Comparison of ENCODE assay signal across 25 mouse cellular contexts in the genomic region with DNA sequence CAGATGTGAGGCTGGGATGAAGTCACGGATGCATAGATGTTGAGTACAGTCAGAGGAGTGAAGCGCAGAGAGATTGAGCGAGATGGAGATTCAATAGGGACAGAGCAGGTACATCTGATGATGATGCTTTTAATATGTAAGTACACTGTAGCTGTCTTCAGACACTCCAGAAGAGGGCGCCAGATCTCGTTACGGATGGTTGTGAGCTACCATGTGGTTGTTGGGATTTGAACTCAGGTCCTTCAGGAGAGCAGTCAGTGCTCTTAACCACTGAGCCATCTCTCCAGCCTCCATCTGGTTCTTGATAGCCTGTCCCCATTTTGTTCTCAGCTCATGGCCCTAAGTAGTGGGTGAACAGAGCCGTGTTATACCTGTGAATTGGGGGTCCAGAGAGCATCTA. TPM values are rescaled to one million over a fixed set of nuclear protein-coding genes. Genes with fewer than 3 reads are reported as not detected.
DNase-seq lines count a peak whose midpoint lies in the region; ATAC-seq and TF ChIP-seq lines count a peak whose summit lies in the region.
"Not testable (repeated sequence)": the region's sequence is repeated elsewhere in the genome, so short reads cannot be mapped to it uniquely, and the experiment has no call there.
"Had no signal": no experiment of that assay in that cellular context is flagged by ENCODE, and none has a peak within 500 bp of the region (broad histone marks: within the 10 kb centered on the region; RNA-seq: fewer than 3 reads in every experiment).

No protein-coding gene starts in this region.

- TF ChIP-seq CTCF in CH12.LX (conservative IDR thresholded peaks at IDR 0.05 in 1 of 2, IDR thresholded peaks at IDR 0.05 in 1 of 2; ENCODE audit: low read depth in 2 of 2, low read length in 2 of 2) (peak; percentile 32 to 49; a peak in 2 of 4 replicates), MEL (IDR thresholded peaks at IDR 0.05 in 2 of 3, conservative IDR thresholded peaks at IDR 0.05 in 1 of 3; ENCODE audit: control insufficient read depth in 1 of 3, insufficient read depth in 1 of 3, low read depth in 2 of 3, low read length in 3 of 3, poor library complexity in 1 of 3, severe bottlenecking in 1 of 3) (peak; percentile 39 to 88 (median 61))
- TF ChIP-seq CTCF in bone marrow, adult 2 months (IDR thresholded peaks at IDR 0.05; ENCODE audit: control insufficient read depth, insufficient read depth, low read length), result peak; percentile 39
- TF ChIP-seq CTCF in heart, adult 2 months (IDR thresholded peaks at IDR 0.05), result peak; percentile 52
- peak; percentile 27; the same call in 1 of the 2 replicates for TF ChIP-seq CTCF in kidney, adult 2 months (conservative IDR thresholded peaks at IDR 0.05; ENCODE audit: insufficient read depth, insufficient read length, low read depth, low read length)
- peak; percentile 15; the same call in 1 of the 2 replicates for TF ChIP-seq CTCF in liver, adult 2 months (IDR thresholded peaks at IDR 0.05; ENCODE audit: low read depth, low read length)
- TF ChIP-seq CTCF in lung, postnatal 0 days (IDR thresholded peaks at IDR 0.05), result peak; percentile 40

- not testable (repeated sequence) for H3K9ac ChIP-seq in CH12.LX (ENCODE audit: insufficient read depth, low read depth); MEL (ENCODE audit: control insufficient read depth, low read depth, low read length, poor library complexity, severe bottlenecking); heart, adult 2 months (ENCODE audit: low read depth, low read length); liver, adult 2 months (ENCODE audit: low read depth, low read length); lung, postnatal 0 days (replicated peaks; ENCODE audit: low read depth)

- not testable (repeated sequence) for TF ChIP-seq RAD21 in CH12.LX (IDR thresholded peaks at IDR 0.05; ENCODE audit: low read depth, low read length)
- TF ChIP-seq RAD21 in MEL (IDR thresholded peaks at IDR 0.05; ENCODE audit: low read depth, low read length), result peak; percentile 18

- DNase-seq in CH12.LX (ENCODE audit: extremely low read depth); heart, adult 2 months; kidney, adult 2 months; liver, adult 2 months (ENCODE audit: extremely low read depth, low read depth, low spot score); lung, postnatal 0 days (ENCODE audit: low spot score): not testable (repeated sequence)
- peak; percentile 65 for DNase-seq in MEL (ENCODE audit: low read depth, low spot score)
- DNase-seq in testis, postnatal 10 days (ENCODE audit: low spot score), result peak; percentile 18

- H3K79me2 ChIP-seq in CH12.LX (replicated peaks; ENCODE audit: control insufficient read depth, extremely low read depth, insufficient read depth, poor library complexity, severe bottlenecking); MEL (ENCODE audit: control insufficient read depth, insufficient read depth, low read length, poor library complexity); heart, adult 2 months (replicated peaks; ENCODE audit: control insufficient read depth, insufficient read depth, low read length); liver, adult 2 months (ENCODE audit: control insufficient read depth, insufficient read depth, low read length): not testable (repeated sequence)

- not testable (repeated sequence) for H3K36me3 ChIP-seq in CH12.LX (replicated peaks in 1 of 2; ENCODE audit: control insufficient read depth in 1 of 2, insufficient read depth in 1 of 2, low read length in 1 of 2); heart, adult 2 months (ENCODE audit: control insufficient read depth, insufficient read depth, low read length); kidney, adult 2 months (ENCODE audit: control insufficient read depth, insufficient read depth, low read length); liver, adult 2 months (ENCODE audit: control insufficient read depth, insufficient read depth, low read length); lung, postnatal 0 days (ENCODE audit: insufficient read depth, low read length)
- H3K36me3 ChIP-seq in MEL (ENCODE audit: control insufficient read depth in 1 of 2, insufficient read depth in 2 of 2, low read length in 2 of 2), result peaks cover 0 to 16% of the 10 kb centered on the region in 2 experiments; a peak in 2 of 4 replicates

- not testable (repeated sequence) for H3K9me3 ChIP-seq in CH12.LX (replicated peaks; ENCODE audit: low read length); MEL (replicated peaks; ENCODE audit: insufficient read depth, low read length); lung, postnatal 0 days (ENCODE audit: low read length)

- dilution Hi-C loops in CH12.LX (cut with MboI; ENCODE audit: extremely low pct_ligation_motif_present, extremely low pct_unique_long_range_greater_than_20kb, low sequenced_read_pairs), result not testable (repeated sequence)

- TF ChIP-seq EP300 in CH12.LX (IDR thresholded peaks at IDR 0.05; ENCODE audit: low read length); MEL (IDR thresholded peaks at IDR 0.05; ENCODE audit: low read depth in 1 of 2, low read length in 2 of 2); heart, adult 2 months (IDR thresholded peaks at IDR 0.05; ENCODE audit: insufficient read depth, low read depth, low read length); lung, postnatal 0 days (IDR thresholded peaks at IDR 0.05): not testable (repeated sequence)

- peaks cover 31% of the 10 kb centered on the region for H3K27me3 ChIP-seq in CH12.LX (replicated peaks)
- H3K27me3 ChIP-seq in MEL (ENCODE audit: control insufficient read depth in 1 of 2, insufficient read depth in 2 of 2, low read length in 2 of 2); heart, adult 2 months (ENCODE audit: control insufficient read depth, insufficient read depth, low read length); kidney, adult 2 months (replicated peaks; ENCODE audit: control insufficient read depth, insufficient read depth, low read length); liver, adult 2 months (ENCODE audit: control insufficient read depth, insufficient read depth, low read length); lung, postnatal 0 days (replicated peaks; ENCODE audit: insufficient read depth, low read length): not testable (repeated sequence)

- peaks cover 0 to 19% of the 10 kb centered on the region in 2 experiments; a peak in 2 of 4 replicates for H3K4me1 ChIP-seq in CH12.LX (ENCODE audit: control insufficient read depth in 1 of 2, insufficient read depth in 2 of 2)
- H3K4me1 ChIP-seq in MEL (ENCODE audit: control insufficient read depth in 1 of 2, insufficient read depth in 2 of 2, low read length in 2 of 2), result peaks cover 0 to 11% of the 10 kb centered on the region in 2 experiments; a peak in 3 of 4 replicates
- not testable (repeated sequence) for H3K4me1 ChIP-seq in bone marrow, adult 2 months (ENCODE audit: control insufficient read depth, insufficient read depth, low read length); heart, adult 2 months (ENCODE audit: control insufficient read depth, insufficient read depth, low read length); kidney, adult 2 months (ENCODE audit: control insufficient read depth, insufficient read depth, low read length); liver, adult 2 months (ENCODE audit: control insufficient read depth, insufficient read depth, low read length); lung, postnatal 0 days (ENCODE audit: insufficient read depth, low read depth, low read length)

- WGBS in bone marrow, adult 2 months, result 66% methylated on average over 7 of the region's 7 CpGs
- WGBS in heart, adult 2 months, result 57% methylated on average over 7 of the region's 7 CpGs
- WGBS in kidney, adult 2 months, result 60% methylated on average over 7 of the region's 7 CpGs
- WGBS in liver, adult 2 months, result 68% methylated on average over 7 of the region's 7 CpGs
- 60% methylated on average over 7 of the region's 7 CpGs for WGBS in lung, postnatal 0 days

- H3K4me2 ChIP-seq in CH12.LX (ENCODE audit: insufficient read depth, low read depth, poor library complexity, severe bottlenecking); lung, postnatal 0 days (replicated peaks; ENCODE audit: low read depth, low read length): not testable (repeated sequence)

- not testable (repeated sequence) for ATAC-seq in lung, postnatal 0 days

- not testable (repeated sequence) for H3K4me3 ChIP-seq in CH12.LX (replicated peaks in 1 of 3; ENCODE audit: low read depth in 2 of 3, low read length in 2 of 3, poor library complexity in 1 of 3); MEL (ENCODE audit: control insufficient read depth in 1 of 2, insufficient read depth in 1 of 2, low read depth in 2 of 2, low read length in 2 of 2); bone marrow, adult 2 months (replicated peaks; ENCODE audit: control insufficient read depth, low read depth, low read length); heart, adult 2 months; kidney, adult 2 months (ENCODE audit: insufficient read depth, low read depth, low read length); liver, adult 2 months (ENCODE audit: insufficient read depth, low read depth, low read length); lung, postnatal 0 days (ENCODE audit: low read depth, low read length)

- TF ChIP-seq POLR2A in CH12.LX (IDR thresholded peaks at IDR 0.05; ENCODE audit: low read depth, low read length); MEL (IDR thresholded peaks at IDR 0.05; ENCODE audit: control insufficient read depth in 1 of 2, insufficient read depth in 1 of 2, low read depth in 1 of 2, low read length in 2 of 2, poor library complexity in 1 of 2); bone marrow, adult 2 months (IDR thresholded peaks at IDR 0.05; ENCODE audit: borderline replicate concordance, control insufficient read depth, low read depth, low read length); heart, adult 2 months (IDR thresholded peaks at IDR 0.05; ENCODE audit: insufficient read depth, low read depth, low read length); kidney, adult 2 months (IDR thresholded peaks at IDR 0.05; ENCODE audit: low read depth, low read length); liver, adult 2 months (IDR thresholded peaks at IDR 0.05; ENCODE audit: extremely low read depth, insufficient read depth, low read length): not testable (repeated sequence)

- intact Hi-C loops in heart, adult 2 months (cut with DNase I), result not testable (repeated sequence)

- in situ Hi-C loops in CH12.LX (cut with MboI; ENCODE audit: low pct_ligation_motif_present, low pct_unique_long_range_greater_than_20kb, low sequenced_read_pairs), result not testable (repeated sequence)

- H3K27ac ChIP-seq in CH12.LX (ENCODE audit: insufficient read depth, low read depth); MEL (ENCODE audit: control insufficient read depth, low read depth, low read length); bone marrow, adult 2 months (ENCODE audit: control insufficient read depth, insufficient read depth, low read depth, low read length, poor library complexity); heart, adult 2 months; kidney, adult 2 months (ENCODE audit: insufficient read depth, low read depth, low read length); liver, adult 2 months (replicated peaks; ENCODE audit: insufficient read depth, low read depth, low read length); lung, postnatal 0 days (ENCODE audit: low read length): not testable (repeated sequence)

RNA-seq across cellular contexts. Expression of gene BC107364, which starts 30.9 kb away (rescaled TPM):
- total RNA-seq in CH12.LX (2012; rRNA removed), result 0.13 TPM in 1 of 2 replicates, not detected in the other
- total RNA-seq in CH12.LX (2014; rRNA removed), result not detected in 2 replicates
- polyA plus RNA-seq in CH12.LX (2012; ENCODE audit: insufficient read length, low read depth), result not detected in 2 replicates
- not detected in 2 replicates for total RNA-seq in MEL (2012; rRNA removed)
- under 1 TPM in 1 of 2 experiments, not detected in 1; 0.17 TPM for polyA plus RNA-seq in MEL (2012; ENCODE audit: insufficient read depth in 1 of 2, insufficient read length in 2 of 2, low read depth in 1 of 2, low replicate concordance in 2 of 2, missing spikeins in 1 of 2)
- polyA plus RNA-seq in bone marrow, adult 2 months (2011; ENCODE audit: insufficient read depth, insufficient read length, low replicate concordance, missing spikeins), result not detected in 2 replicates
- total RNA-seq in heart, adult 2 months (2021), result not detected
- 0.15 TPM in 1 of 2 replicates, not detected in the other for polyA plus RNA-seq in heart, adult 2 months (2012; rRNA removed)
- 0.08 and 0.14 TPM in 2 replicates for polyA plus RNA-seq in kidney, adult 2 months (2012; rRNA removed)
- not detected in 2 replicates for total RNA-seq in liver, adult 2 months (2014; rRNA removed)
- not detected in 2 replicates for polyA plus RNA-seq in liver, adult 2 months (2012; rRNA removed)
- 0.12 and 0.19 TPM in 2 replicates for polyA plus RNA-seq in lung, postnatal 0 days (2015; fragmentation: Nextera tagmentation; extraction: Ambion mirVana)
- total RNA-seq: adrenal gland, adult 8-10 months; adrenal gland, postnatal 36 days; common myeloid progenitor, adult 5-6 weeks; gastrocnemius, postnatal 10 days; gastrocnemius, postnatal 4 days; heart, adult 8-10 months; heart, postnatal 36 days had no signal
- polyA plus RNA-seq: brain, embryonic 14.5 days; CD4-positive, CD25-positive, alpha-beta regulatory T cell, adult 4 months; embryonic facial prominence, embryonic 11.5 days; erythroblast, embryonic 14.5 days; forebrain, embryonic 10.5 days; forebrain, embryonic 14.5 days; G1E; hindbrain, embryonic 11.5 days; hindbrain, embryonic 15.5 days; inflammation-experienced regulatory T-cells, adult 6 months had no signal

RNA-seq across cellular contexts. Expression of gene Hfe2, which starts 41.9 kb away (rescaled TPM):
- total RNA-seq in CH12.LX (2012; rRNA removed) (not detected in 2 replicates), CH12.LX (2014; rRNA removed) (not detected in 2 replicates), MEL (2012; rRNA removed) (not detected in 2 replicates)
- polyA plus RNA-seq in CH12.LX (2012; ENCODE audit: insufficient read length, low read depth) (not detected in 2 replicates), MEL (2012; ENCODE audit: insufficient read depth in 1 of 2, insufficient read length in 2 of 2, low read depth in 1 of 2, low replicate concordance in 2 of 2, missing spikeins in 1 of 2) (not detected)
- 0.75 TPM in 1 of 2 replicates, not detected in the other for polyA plus RNA-seq in bone marrow, adult 2 months (2011; ENCODE audit: insufficient read depth, insufficient read length, low replicate concordance, missing spikeins)
- total RNA-seq in heart, adult 2 months (2021), result 100 to 1,000 TPM; 289 to 295 TPM
- 199 and 261 TPM in 2 replicates for polyA plus RNA-seq in heart, adult 2 months (2012; rRNA removed)
- 0.23 and 3.9 TPM in 2 replicates for polyA plus RNA-seq in kidney, adult 2 months (2012; rRNA removed)
- total RNA-seq in liver, adult 2 months (2014; rRNA removed), result 29.6 and 36.4 TPM in 2 replicates
- 93.8 and 98.4 TPM in 2 replicates for polyA plus RNA-seq in liver, adult 2 months (2012; rRNA removed)
- 0.27 and 0.35 TPM in 2 replicates for polyA plus RNA-seq in lung, postnatal 0 days (2015; fragmentation: Nextera tagmentation; extraction: Ambion mirVana)
- total RNA-seq: adrenal gland, postnatal 36 days; common myeloid progenitor, adult 5-6 weeks; G1E had no signal
- polyA plus RNA-seq: erythroblast, embryonic 14.5 days; G1E; inflammation-experienced regulatory T-cells, adult 6 months had no signal

Comparison
In these comparisons a context has a peak if more than half of its experiments do, and no peak if none do; other contexts are left out.
1. RNA of gene Hfe2, which starts 41.9 kb away (polyA plus RNA-seq): 199 to 261 TPM in heart, adult 2 months and 93.8 to 98.4 TPM in liver, adult 2 months; 0.23 to 3.9 TPM in kidney, adult 2 months, 0.75 TPM in bone marrow, adult 2 months, 0.27 to 0.35 TPM in lung, postnatal 0 days, not detected in CH12.LX and not detected in MEL; every median in the first group is over 10 times any median in the second.
2. Peak in every context shown above with its lines, with median percentiles within 50 percentile points of each other: CTCF ChIP-seq.